Mouse (Mus musculus) ES-E14 (cell line): Measurements from ENCODE around the gene A3galt2.

Source experiments
- CHD2 ChIP-seq: IDR thresholded peaks from 2 replicates; pipeline ENCODE4 v1.6.1; 2014; ENCODE audit warnings: mild to moderate bottlenecking, low read depth, low read length, inconsistent platforms
- HCFC1 ChIP-seq: IDR thresholded peaks from 2 replicates; pipeline ENCODE4 v1.6.1; 2012; ENCODE audit warnings: low read length, inconsistent platforms, borderline replicate concordance; ENCODE audit not compliant: insufficient read depth
- MAFK ChIP-seq: IDR thresholded peaks from 2 replicates; pipeline ENCODE4 v1.6.1; 2014; ENCODE audit warnings: mild to moderate bottlenecking, low read depth, low read length, inconsistent platforms; ENCODE audit not compliant: insufficient read depth
- ZC3H11A ChIP-seq: IDR thresholded peaks from 2 replicates; pipeline ENCODE4 v1.6.1; 2012; ENCODE audit warnings: low read depth, mild to moderate bottlenecking, inconsistent platforms, low read length, borderline replicate concordance
- ZNF384 ChIP-seq: IDR thresholded peaks from 2 replicates; pipeline ENCODE4 v1.6.1; 2012; ENCODE audit warnings: low read depth, low read length, inconsistent platforms

DNA sequence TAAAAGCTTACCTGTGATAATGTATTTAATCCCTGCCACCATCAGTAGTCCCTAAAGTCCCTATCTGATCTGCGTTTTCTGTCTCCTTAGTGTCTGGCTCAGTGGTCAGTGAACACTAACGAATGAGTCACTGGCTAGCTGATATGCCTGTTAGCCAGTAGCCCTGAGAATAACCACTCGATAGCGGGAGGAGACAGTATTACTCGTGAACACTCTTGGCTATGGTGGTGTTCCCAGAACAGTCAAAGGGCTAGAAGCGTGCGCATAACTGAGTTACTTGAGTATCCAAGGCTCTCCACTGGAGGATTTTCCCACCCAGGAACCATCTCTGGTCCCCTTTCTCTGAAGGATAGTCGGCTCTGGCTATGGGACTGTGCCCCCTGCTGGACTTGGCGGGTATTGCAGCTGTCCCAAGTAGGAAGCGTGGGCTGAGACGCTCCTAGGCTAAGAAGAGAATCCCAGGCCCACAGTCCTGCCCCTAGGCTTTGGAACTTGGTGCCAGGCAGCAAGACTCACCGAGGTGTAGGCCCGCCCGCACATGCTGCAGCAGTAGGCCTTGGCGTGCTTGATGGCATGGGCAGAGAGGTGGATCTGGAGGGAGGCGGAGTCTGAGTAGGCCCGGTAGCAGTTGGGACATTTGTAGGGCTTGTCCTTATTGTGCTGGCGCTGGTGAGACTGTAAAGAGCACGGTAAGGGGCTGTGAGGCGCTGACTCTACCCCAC lies 21.6 kb downstream of the A3galt2 start:
- TF ChIP-seq HCFC1 = no peak
- peak; percentile 18; the same call in 1 of the 2 replicates for TF ChIP-seq ZC3H11A
- TF ChIP-seq MAFK = no peak
- TF ChIP-seq CHD2 = no peak
- no peak for TF ChIP-seq ZNF384
